Mouse (Mus musculus) liver, embryonic 11.5 days (tissue): Measurements from ENCODE around the gene Strip2. TPM values are rescaled to one million over a fixed set of nuclear protein-coding genes. Genes with fewer than 3 reads are reported as not detected.

Source experiments
- ATAC-seq: fragments of 200-750 bp; cut with Nextera tagmentation; replicated peaks from 2 replicates; pipeline ENCODE4 v1.8.0; 2017; ENCODE audit warnings: moderate number of reproducible peaks, mild to moderate bottlenecking, moderate TSS enrichment, moderate library complexity; ENCODE audit not compliant: low FRiP score
- DNase-seq: peaks from one replicate; pipeline ENCODE4 v3.0.0-alpha.2; 2017; ENCODE audit warnings: low spot score
- H3K27ac ChIP-seq: fragments of 300-500 bp; sonication (generic); 2 replicates; pipeline ENCODE4 v1.5.1; 2014; ENCODE audit warnings: mild to moderate bottlenecking, low read depth, low read length, control low read depth
- H3K27me3 ChIP-seq: fragments of 300-500 bp; sonication (generic); replicated peaks from 2 replicates; pipeline ENCODE4 v1.6.1; 2014; ENCODE audit warnings: low read length, mixed read lengths; ENCODE audit not compliant: control insufficient read depth, insufficient read depth
- H3K36me3 ChIP-seq: fragments of 300-500 bp; sonication (generic); 2 replicates; pipeline ENCODE4 v1.6.1; 2014; ENCODE audit warnings: mild to moderate bottlenecking, low read length, moderate library complexity, mixed read lengths; ENCODE audit not compliant: control insufficient read depth, insufficient read depth
- H3K4me1 ChIP-seq: fragments of 300-500 bp; sonication (generic); replicated peaks from 2 replicates; pipeline ENCODE4 v1.6.1; 2014; ENCODE audit warnings: low read length, mixed read lengths; ENCODE audit not compliant: control insufficient read depth, insufficient read depth
- H3K4me2 ChIP-seq: fragments of 300-500 bp; sonication (generic); 2 replicates; pipeline ENCODE4 v1.6.1; 2014; ENCODE audit warnings: mild to moderate bottlenecking, control low read depth, moderate library complexity
- H3K4me3 ChIP-seq: fragments of 300-500 bp; sonication (generic); 2 replicates; pipeline ENCODE4 v1.5.1; 2014; ENCODE audit warnings: low read depth, low read length, control low read depth
- H3K9ac ChIP-seq: fragments of 300-500 bp; sonication (generic); 2 replicates; pipeline ENCODE4 v1.6.1; 2014; ENCODE audit warnings: low read depth, low read length, control low read depth
- H3K9me3 ChIP-seq: fragments of 300-500 bp; sonication (generic); 2 replicates; pipeline ENCODE4 v1.6.1; 2016; ENCODE audit warnings: low read length, inconsistent platforms, mixed read lengths; ENCODE audit not compliant: control insufficient read depth
- WGBS: fragments of 180-500 bp; shearing (Covaris S2); extraction: QIAGEN DNeasy Blood & Tissue Kit; methylation state at CpG from one replicate; pipeline ENCODE4 v1.1.7; 2014; 5-methylcytosine and 5-hydroxymethylcytosine counted together
- polyA plus RNA-seq: library from polyadenylated mRNA; unstranded; fragments of >200 nt; fragmentation: Nextera tagmentation; extraction: Ambion mirVana; gene quantifications from 2 replicates; pipeline ENCODE4 v1.2.1, GENCODE M21; 2014

The Strip2 gene
- polyA plus RNA-seq, 1 experiment from 2014 or later, result 0.51 TPM

DNA sequence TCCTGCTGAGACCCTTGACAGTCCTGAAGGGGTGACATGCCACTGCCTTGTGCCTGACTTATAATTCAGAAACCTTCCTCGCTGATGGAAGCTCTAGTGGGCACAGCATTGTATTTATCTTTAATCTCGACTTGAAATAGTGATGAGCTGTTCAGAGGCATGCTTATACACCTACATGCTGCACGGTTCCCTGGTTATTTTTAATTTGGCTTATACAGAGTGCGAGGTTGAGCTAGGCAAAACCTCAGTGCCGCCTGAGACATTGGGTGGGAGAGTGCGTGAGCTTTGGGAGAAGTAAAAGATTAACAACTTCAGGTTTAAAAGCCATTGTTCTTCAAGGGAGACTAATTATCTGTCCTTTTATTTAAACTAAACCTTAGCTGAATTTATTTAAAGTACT lies 33.9 kb upstream of the Strip2 start:
- no peak overlapping the region for H3K4me2 ChIP-seq
- no peak overlapping the region for H3K4me3 ChIP-seq
- no peaks in the 10 kb centered on the region for H3K27me3 ChIP-seq
- 80% methylated on average over 6 of the region's 6 CpGs for WGBS
- H3K27ac ChIP-seq, result no peak overlapping the region
- DNase-seq (no peak), ATAC-seq (no peak)
- H3K4me1 ChIP-seq, result no peaks in the 10 kb centered on the region
- H3K9ac ChIP-seq, result no peak overlapping the region
- no peaks in the 10 kb centered on the region for H3K9me3 ChIP-seq
- H3K36me3 ChIP-seq, result no peaks in the 10 kb centered on the region; the same call in 1 of the 2 replicates

DNA sequence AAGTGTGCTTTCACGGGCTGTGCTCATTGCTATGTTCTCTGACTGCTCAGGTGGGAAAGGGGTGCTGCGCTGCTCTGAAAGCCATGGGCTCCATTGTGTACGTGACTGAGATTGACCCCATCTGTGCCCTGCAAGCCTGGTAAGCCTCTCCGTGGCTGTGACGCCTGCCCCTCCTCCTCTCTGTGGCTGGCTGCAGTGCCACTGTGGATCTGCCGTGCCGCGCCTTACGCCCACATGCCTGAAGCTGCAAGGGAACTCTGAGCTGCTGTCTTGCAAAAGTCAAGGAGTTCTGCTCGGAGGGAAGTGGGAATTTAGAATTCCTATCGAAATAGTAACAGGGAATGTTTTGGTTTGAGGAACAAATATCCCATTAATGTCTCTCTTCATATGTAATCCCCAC lies 25.7 kb upstream of the Strip2 start:
- WGBS, result 83% methylated on average over 11 of the region's 11 CpGs
- Histone ChIP-seq H3K4me1 (no peaks in the 10 kb centered on the region), H3K9ac (no peak overlapping the region), H3K9me3 (no peaks in the 10 kb centered on the region), H3K4me2 (no peak overlapping the region), H3K27ac (no peak overlapping the region), H3K4me3 (no peak overlapping the region), H3K36me3 (no peaks in the 10 kb centered on the region), H3K27me3 (no peaks in the 10 kb centered on the region)
- no peak for DNase-seq
- no peak for ATAC-seq

DNA sequence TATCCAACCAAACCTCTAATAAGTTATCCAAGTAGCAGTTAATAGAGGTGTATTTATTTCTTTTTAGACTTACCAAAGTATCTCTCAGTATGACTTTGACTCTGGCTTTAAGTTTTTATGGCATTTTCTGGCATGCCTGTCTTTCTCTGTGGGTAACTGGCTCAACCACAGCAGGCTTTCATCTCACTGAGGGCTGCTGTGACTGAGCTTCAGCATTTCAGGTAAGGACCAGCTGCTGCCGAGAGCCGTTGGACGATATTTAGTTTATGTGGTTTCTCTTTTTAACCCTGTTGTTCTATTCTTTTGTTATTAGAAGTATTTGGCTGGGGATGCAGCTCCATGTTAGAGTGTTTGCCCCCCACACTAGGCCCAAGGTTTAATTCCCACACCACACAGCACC lies 19.8 kb upstream of the Strip2 start:
- Histone ChIP-seq H3K9me3 (no peaks in the 10 kb centered on the region), H3K4me3 (no peak overlapping the region), H3K4me1 (0 out of 2 replicates have a peak, but pooled peaks cover 4% of the 10 kb centered on the region), H3K27ac (no peak overlapping the region), H3K36me3 (peaks cover 3% of the 10 kb centered on the region; the same call in 1 of the 2 replicates), H3K4me2 (no peak overlapping the region), H3K27me3 (no peaks in the 10 kb centered on the region), H3K9ac (no peak overlapping the region)
- ATAC-seq (no peak), DNase-seq (no peak)
- 95% methylated on average over 3 of the region's 3 CpGs for WGBS

- Histone ChIP-seq H3K4me1 (0 out of 2 replicates have a peak, but pooled peaks cover 4% of the 10 kb centered on the region), H3K27me3 (no peaks in the 10 kb centered on the region), H3K36me3 (peaks cover 3% of the 10 kb centered on the region; the same call in 1 of the 2 replicates), H3K4me3 (no peak overlapping the region), H3K9me3 (no peaks in the 10 kb centered on the region), H3K4me2 (no peak overlapping the region), H3K9ac (no peak overlapping the region), H3K27ac (no peak overlapping the region)
- WGBS, result 95% methylated on average over 1 of the region's 1 CpGs
- DNase-seq, result no peak
- ATAC-seq, result no peak
Measured at GRCm38 (mm10) chr6:29901450-29901849, 15.4 kb upstream of the Strip2 start.

- Histone ChIP-seq H3K27me3 (no peaks in the 10 kb centered on the region), H3K36me3 (no peaks in the 10 kb centered on the region; the same call in 1 of the 2 replicates), H3K27ac (no peak overlapping the region), H3K4me3 (no peak overlapping the region), H3K4me2 (no peak overlapping the region), H3K4me1 (0 out of 2 replicates have a peak, but pooled peaks cover 4% of the 10 kb centered on the region), H3K9ac (no peak overlapping the region), H3K9me3 (no peaks in the 10 kb centered on the region)
- DNase-seq (no peak), ATAC-seq (no peak)
- WGBS, result 61% methylated on average over 2 of the region's 2 CpGs
Measured at GRCm38 (mm10) chr6:29902256-29902655, 14.6 kb upstream of the Strip2 start.

DNA sequence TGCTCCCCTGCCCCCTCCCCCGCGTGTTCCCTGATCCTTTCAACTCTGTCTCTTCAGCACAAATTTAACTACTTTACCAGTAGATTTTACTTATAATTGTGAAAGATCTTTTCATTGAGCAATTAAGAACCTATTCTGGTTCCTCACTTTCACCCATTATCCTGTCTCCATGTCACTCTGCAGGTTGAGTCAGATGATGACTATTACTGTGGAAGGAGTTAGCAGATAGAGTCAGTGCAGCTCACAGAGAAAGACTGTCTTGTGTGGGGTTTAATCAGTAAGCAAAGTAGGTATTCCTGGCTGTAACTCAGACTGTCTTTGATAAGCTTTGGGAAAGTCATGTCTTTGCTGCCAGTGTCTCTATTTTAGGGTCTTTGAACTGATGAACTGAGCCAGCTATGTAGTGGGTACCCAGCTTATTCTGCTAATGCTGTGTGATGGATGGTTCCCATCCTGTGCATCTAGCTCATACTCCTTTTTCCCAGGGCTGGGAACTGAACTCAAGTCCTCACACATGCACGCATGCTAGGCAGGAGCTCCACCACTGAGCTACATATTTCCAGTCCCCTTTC lies 13.4 kb upstream of the Strip2 start:
- no peaks in the 10 kb centered on the region for H3K9me3 ChIP-seq
- H3K4me2 ChIP-seq, result no peak overlapping the region
- 0 out of 2 replicates have a peak, but pooled peaks cover 4% of the 10 kb centered on the region for H3K4me1 ChIP-seq
- 89% methylated on average over 3 of the region's 3 CpGs for WGBS
- no peak overlapping the region for H3K9ac ChIP-seq
- no peaks in the 10 kb centered on the region for H3K36me3 ChIP-seq
- no peak overlapping the region for H3K4me3 ChIP-seq
- no peaks in the 10 kb centered on the region for H3K27me3 ChIP-seq
- no peak for DNase-seq
- ATAC-seq, result no peak
- H3K27ac ChIP-seq, result no peak overlapping the region

DNA sequence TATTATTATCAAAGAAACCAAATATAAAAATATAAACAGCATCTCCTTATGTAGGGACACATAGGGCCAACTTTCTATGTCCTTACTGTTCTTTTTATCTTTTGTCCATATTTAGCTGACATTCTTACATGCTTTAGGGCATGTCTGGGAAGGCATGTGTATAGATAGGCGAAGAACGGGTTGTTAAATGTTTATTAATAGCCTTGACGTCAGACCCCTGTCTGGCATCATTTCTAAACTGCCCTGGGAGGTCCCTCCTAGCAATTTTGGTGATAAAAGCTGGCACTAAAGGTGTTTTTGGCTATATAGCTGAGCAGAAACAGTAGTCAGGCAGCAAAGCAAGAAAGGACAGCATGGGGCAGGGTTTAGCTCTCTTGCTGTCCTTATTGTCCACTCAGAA lies 12.5 kb upstream of the Strip2 start:
- ATAC-seq (no peak), DNase-seq (no peak)
- 0 out of 2 replicates have a peak, but pooled peaks cover 4% of the 10 kb centered on the region for H3K4me1 ChIP-seq
- WGBS, result 81% methylated on average over 3 of the region's 3 CpGs
- H3K4me3 ChIP-seq, result no peak overlapping the region
- no peaks in the 10 kb centered on the region for H3K27me3 ChIP-seq
- H3K27ac ChIP-seq, result no peak overlapping the region
- H3K36me3 ChIP-seq, result peaks cover 2% of the 10 kb centered on the region; the same call in 1 of the 2 replicates
- no peak overlapping the region for H3K4me2 ChIP-seq
- H3K9ac ChIP-seq, result no peak overlapping the region
- no peaks in the 10 kb centered on the region for H3K9me3 ChIP-seq

- no peak overlapping the region for H3K4me2 ChIP-seq
- no peak overlapping the region for H3K4me3 ChIP-seq
- H3K9me3 ChIP-seq, result no peaks in the 10 kb centered on the region
- no peak overlapping the region for H3K9ac ChIP-seq
- DNase-seq (no peak), ATAC-seq (no peak)
- WGBS, result 88% methylated on average over 3 of the region's 3 CpGs
- peaks cover 3% of the 10 kb centered on the region for H3K27me3 ChIP-seq
- H3K36me3 ChIP-seq, result peaks cover 4% of the 10 kb centered on the region; the same call in 1 of the 2 replicates
- no peak overlapping the region for H3K27ac ChIP-seq
- no peaks in the 10 kb centered on the region for H3K4me1 ChIP-seq
Measured at GRCm38 (mm10) chr6:29910631-29911030, 6.2 kb upstream of the Strip2 start.

DNA sequence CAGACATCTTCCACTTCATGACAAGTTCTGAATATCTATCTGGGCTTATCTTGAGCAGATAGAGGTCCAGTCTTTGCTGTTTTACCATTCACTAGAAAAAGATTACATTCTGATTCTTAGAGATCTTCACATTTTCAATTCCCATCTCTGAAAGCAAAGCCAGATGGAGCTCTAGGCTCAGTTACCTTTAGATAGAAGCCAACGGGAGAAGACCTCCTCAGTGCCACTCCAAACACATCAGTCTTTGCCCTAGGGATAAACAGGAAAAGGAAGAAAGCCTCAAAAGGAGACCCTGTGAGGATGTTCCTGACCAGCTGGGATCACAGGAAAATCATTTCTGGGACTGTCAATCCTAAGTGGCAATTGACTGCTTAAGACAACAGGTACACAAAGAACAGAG lies 3.1 kb upstream of the Strip2 start:
- Histone ChIP-seq H3K27ac (no peak overlapping the region), H3K9me3 (no peaks in the 10 kb centered on the region), H3K9ac (no peak overlapping the region), H3K27me3 (peaks cover 13% of the 10 kb centered on the region), H3K4me3 (no peak overlapping the region), H3K4me1 (0 out of 2 replicates have a peak, but pooled peaks cover 4% of the 10 kb centered on the region), H3K36me3 (peaks cover 4% of the 10 kb centered on the region; the same call in 1 of the 2 replicates), H3K4me2 (no peak overlapping the region)
- 31% methylated on average over 1 of the region's 1 CpGs for WGBS
- ATAC-seq, result no peak
- DNase-seq, result no peak
